Mouse (Mus musculus): ENCODE data around the gene Olig2. TPM values are rescaled to one million over a fixed set of nuclear protein-coding genes. Genes with fewer than 3 reads are reported as not detected.

Olig2 gene
- 1.4 and 3.2 TPM in 2 replicates for polyA plus RNA-seq (2015; fragmentation: Nextera tagmentation; extraction: Ambion mirVana)

GRCm38 (mm10) chr16:91225233-91226037 lies at the start of gene Olig2:
Olig2 (plus strand) TSS chr16:91225457.
- H3K4me2 ChIP-seq (replicated peaks), result peak within 1 kb of the TSS; percentile 43
- under 1% methylated on average over 53 of the region's 53 CpGs for WGBS
- H3K36me3 ChIP-seq, result no peaks in the 10 kb centered on the region
- H3K9me3 ChIP-seq (replicated peaks), result no peaks in the 10 kb centered on the region
- H3K9ac ChIP-seq, result no peak within 1 kb of the TSS
- peak within 1 kb of the TSS; percentile 32 for H3K4me3 ChIP-seq (replicated peaks)
- ATAC-seq (ENCODE audit: insufficient number of reproducible peaks, low FRiP score, low TSS enrichment, low read depth), result peak; percentile 75
- peaks cover 48% of the 10 kb centered on the region for H3K4me1 ChIP-seq
- peaks cover 99% of the 10 kb centered on the region for H3K27me3 ChIP-seq
- no peak within 1 kb of the TSS for H3K27ac ChIP-seq (replicated peaks)

DNA sequence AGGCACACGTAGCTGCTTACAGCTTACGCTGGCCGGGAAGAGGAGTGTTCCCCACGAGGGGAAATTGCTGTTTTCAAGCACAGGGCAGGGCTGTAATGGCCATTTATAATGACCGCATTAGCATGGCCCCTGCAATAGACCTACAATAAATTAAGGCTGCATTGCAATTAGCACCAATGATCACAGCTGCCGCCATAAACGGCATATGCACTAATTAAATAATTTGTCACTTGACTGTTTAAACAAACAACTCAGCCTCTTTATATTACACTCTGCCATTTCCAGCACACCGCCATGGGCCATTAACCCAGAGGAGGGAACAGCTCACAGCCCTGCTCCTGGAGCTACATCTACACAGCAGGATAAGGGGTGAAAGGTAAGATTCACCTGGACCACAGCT lies 49.4 kb upstream of the Olig2 start:
- H3K27me3 ChIP-seq, result peaks cover 26% of the 10 kb centered on the region
- ATAC-seq (ENCODE audit: insufficient number of reproducible peaks, low FRiP score, low TSS enrichment, low read depth), result no peak
- peaks cover 10% of the 10 kb centered on the region for H3K4me1 ChIP-seq
- no peak overlapping the region for H3K9ac ChIP-seq
- H3K27ac ChIP-seq (replicated peaks), result no peak overlapping the region
- H3K4me2 ChIP-seq (replicated peaks), result no peak overlapping the region
- no peak overlapping the region for H3K4me3 ChIP-seq (replicated peaks)
- no peaks in the 10 kb centered on the region for H3K9me3 ChIP-seq (replicated peaks)
- 68% methylated on average over 8 of the region's 8 CpGs for WGBS
- H3K36me3 ChIP-seq, result no peaks in the 10 kb centered on the region

DNA sequence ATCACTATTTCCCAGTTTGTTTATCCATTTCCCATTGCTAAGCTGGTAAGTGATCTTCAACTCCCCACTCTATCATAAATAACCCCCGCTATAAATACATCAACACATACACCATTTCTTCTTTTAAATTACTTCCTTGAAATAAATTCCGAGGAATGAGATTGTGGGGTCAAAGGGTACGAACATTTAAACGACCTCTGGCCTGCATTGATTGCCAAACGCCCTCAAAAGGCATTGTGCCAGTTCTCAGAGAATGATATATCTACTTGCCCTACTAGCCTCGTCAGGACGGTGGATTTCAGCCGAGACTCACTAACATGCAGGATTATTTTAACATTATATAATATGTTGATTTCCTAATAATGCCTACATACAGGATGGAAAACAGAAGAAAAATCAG lies 38.2 kb upstream of the Olig2 start:
- H3K27ac ChIP-seq (replicated peaks), result no peak overlapping the region
- WGBS, result 50% methylated on average over 8 of the region's 8 CpGs
- ATAC-seq (ENCODE audit: insufficient number of reproducible peaks, low FRiP score, low TSS enrichment, low read depth), result no peak
- H3K4me3 ChIP-seq (replicated peaks), result no peak overlapping the region
- no peak overlapping the region for H3K4me2 ChIP-seq (replicated peaks)
- H3K36me3 ChIP-seq, result no peaks in the 10 kb centered on the region
- H3K9ac ChIP-seq, result no peak overlapping the region
- H3K9me3 ChIP-seq (replicated peaks), result no peaks in the 10 kb centered on the region
- no peaks in the 10 kb centered on the region for H3K4me1 ChIP-seq
- peaks cover 2% of the 10 kb centered on the region; the same call in 1 of the 2 replicates for H3K27me3 ChIP-seq

- ATAC-seq (ENCODE audit: insufficient number of reproducible peaks, low FRiP score, low TSS enrichment, low read depth), result no peak
- Histone ChIP-seq H3K27me3 (peaks cover 2% of the 10 kb centered on the region; the same call in 1 of the 2 replicates), H3K4me2 (replicated peaks) (no peak overlapping the region), H3K4me1 (no peaks in the 10 kb centered on the region), H3K9ac (no peak overlapping the region), H3K36me3 (no peaks in the 10 kb centered on the region), H3K27ac (replicated peaks) (no peak overlapping the region), H3K4me3 (replicated peaks) (no peak overlapping the region), H3K9me3 (replicated peaks) (no peaks in the 10 kb centered on the region)
- WGBS, result 74% methylated on average over 10 of the region's 10 CpGs
Measured at GRCm38 (mm10) chr16:91187662-91188061, 37.6 kb upstream of the Olig2 start.

GRCm38 (mm10) chr16:91188304-91188703 lies 37.0 kb upstream of the Olig2 start:
- Histone ChIP-seq H3K27me3 (peaks cover 2% of the 10 kb centered on the region; the same call in 1 of the 2 replicates), H3K4me3 (replicated peaks) (no peak overlapping the region), H3K36me3 (no peaks in the 10 kb centered on the region), H3K9ac (no peak overlapping the region), H3K4me2 (replicated peaks) (no peak overlapping the region), H3K9me3 (replicated peaks) (no peaks in the 10 kb centered on the region), H3K27ac (replicated peaks) (no peak overlapping the region), H3K4me1 (no peaks in the 10 kb centered on the region)
- WGBS, result 63% methylated on average over 12 of the region's 12 CpGs
- no peak for ATAC-seq (ENCODE audit: insufficient number of reproducible peaks, low FRiP score, low TSS enrichment, low read depth)

DNA sequence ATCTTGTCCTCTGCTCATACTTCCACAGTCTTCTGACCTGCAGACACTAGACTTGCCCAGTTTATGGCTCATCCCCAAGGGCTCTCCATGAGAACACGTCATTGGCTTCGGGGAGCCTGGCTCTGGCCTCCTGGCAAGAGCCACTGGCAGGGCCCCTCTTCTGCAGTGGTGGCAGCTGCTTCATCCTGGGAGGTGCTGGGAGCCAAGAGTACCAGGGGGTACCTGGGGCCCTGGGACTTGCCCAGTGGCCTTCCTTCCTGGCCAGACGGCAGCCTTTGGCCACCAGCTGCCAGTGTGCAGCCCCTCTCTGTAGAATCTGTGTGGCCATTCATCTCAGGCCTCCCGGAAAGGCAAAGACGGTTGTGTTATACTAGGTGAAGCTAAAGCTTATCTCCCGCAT lies 34.0 kb upstream of the Olig2 start:
- Histone ChIP-seq H3K27me3 (peaks cover 8% of the 10 kb centered on the region; the same call in 1 of the 2 replicates), H3K36me3 (no peaks in the 10 kb centered on the region), H3K9me3 (replicated peaks) (no peaks in the 10 kb centered on the region), H3K4me2 (replicated peaks) (no peak overlapping the region), H3K4me3 (replicated peaks) (no peak overlapping the region), H3K9ac (no peak overlapping the region), H3K27ac (replicated peaks) (no peak overlapping the region), H3K4me1 (no peaks in the 10 kb centered on the region)
- no peak for ATAC-seq (ENCODE audit: insufficient number of reproducible peaks, low FRiP score, low TSS enrichment, low read depth)
- WGBS, result 83% methylated on average over 6 of the region's 6 CpGs

- Histone ChIP-seq H3K9me3 (replicated peaks) (no peaks in the 10 kb centered on the region), H3K4me3 (replicated peaks) (no peak overlapping the region), H3K4me2 (replicated peaks) (no peak overlapping the region), H3K36me3 (no peaks in the 10 kb centered on the region), H3K9ac (no peak overlapping the region), H3K27me3 (peaks cover 8% of the 10 kb centered on the region; the same call in 1 of the 2 replicates), H3K4me1 (no peaks in the 10 kb centered on the region), H3K27ac (replicated peaks) (no peak overlapping the region)
- WGBS, result 64% methylated on average over 9 of the region's 9 CpGs
- ATAC-seq (ENCODE audit: insufficient number of reproducible peaks, low FRiP score, low TSS enrichment, low read depth), result no peak
Measured at GRCm38 (mm10) chr16:91191663-91192237, 33.5 kb upstream of the Olig2 start.

- no peak overlapping the region for H3K4me3 ChIP-seq (replicated peaks)
- H3K9me3 ChIP-seq (replicated peaks), result no peaks in the 10 kb centered on the region
- H3K27me3 ChIP-seq, result peaks cover 8% of the 10 kb centered on the region; the same call in 1 of the 2 replicates
- no peaks in the 10 kb centered on the region for H3K4me1 ChIP-seq
- 35% methylated on average over 15 of the region's 15 CpGs for WGBS
- H3K36me3 ChIP-seq, result no peaks in the 10 kb centered on the region
- no peak for ATAC-seq (ENCODE audit: insufficient number of reproducible peaks, low FRiP score, low TSS enrichment, low read depth)
- H3K9ac ChIP-seq, result no peak overlapping the region
- no peak overlapping the region for H3K4me2 ChIP-seq (replicated peaks)
- H3K27ac ChIP-seq (replicated peaks), result no peak overlapping the region
Measured at GRCm38 (mm10) chr16:91192672-91193354, 32.4 kb upstream of the Olig2 start.

DNA sequence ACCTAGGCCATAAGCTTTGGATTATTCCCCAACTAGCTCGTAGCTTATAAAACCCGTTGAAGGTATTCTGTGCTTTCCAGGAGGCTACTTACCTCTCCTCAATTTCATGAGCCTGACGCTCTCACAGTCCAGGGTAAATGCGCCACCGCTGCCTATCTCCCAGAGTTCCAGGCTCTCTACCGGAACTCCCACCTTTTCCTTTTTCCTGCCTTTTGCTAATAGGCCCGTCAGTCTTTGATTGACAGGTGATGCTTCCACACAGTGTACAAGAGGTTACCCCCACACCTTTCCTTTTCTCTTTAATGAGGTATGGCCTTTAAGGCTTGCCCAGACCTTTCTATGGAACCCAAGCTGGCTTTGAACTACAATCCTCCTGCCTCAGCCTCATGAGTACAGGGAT lies 25.4 kb upstream of the Olig2 start:
- H3K27me3 ChIP-seq, result no peaks in the 10 kb centered on the region
- no peak overlapping the region for H3K4me2 ChIP-seq (replicated peaks)
- H3K36me3 ChIP-seq, result no peaks in the 10 kb centered on the region
- no peaks in the 10 kb centered on the region for H3K4me1 ChIP-seq
- H3K9me3 ChIP-seq (replicated peaks), result no peaks in the 10 kb centered on the region
- no peak overlapping the region for H3K27ac ChIP-seq (replicated peaks)
- no peak for ATAC-seq (ENCODE audit: insufficient number of reproducible peaks, low FRiP score, low TSS enrichment, low read depth)
- no peak overlapping the region for H3K4me3 ChIP-seq (replicated peaks)
- WGBS, result 92% methylated on average over 7 of the region's 7 CpGs
- no peak overlapping the region for H3K9ac ChIP-seq

DNA sequence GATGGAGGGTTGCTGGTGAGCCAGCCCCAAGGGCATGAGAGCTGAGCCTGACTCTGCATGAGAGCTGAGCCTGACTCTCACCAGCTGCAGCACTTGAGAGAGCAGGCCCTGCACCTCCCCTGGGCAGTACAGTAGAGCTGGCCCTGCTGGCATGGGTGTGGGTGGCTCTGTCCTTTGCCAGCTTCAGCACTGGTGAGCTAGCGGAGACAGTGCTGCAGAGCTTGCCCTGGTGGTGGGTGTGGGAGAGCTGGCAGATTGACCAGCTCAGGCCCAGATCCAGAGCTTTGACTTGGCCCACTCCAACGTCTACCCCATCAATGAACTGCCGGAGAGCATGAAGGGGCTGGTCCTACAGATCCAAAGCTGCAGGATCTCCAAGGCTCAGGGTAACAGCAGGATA lies 22.3 kb upstream of the Olig2 start:
- Histone ChIP-seq H3K36me3 (no peaks in the 10 kb centered on the region), H3K4me2 (replicated peaks) (no peak overlapping the region), H3K4me1 (no peaks in the 10 kb centered on the region), H3K27ac (replicated peaks) (no peak overlapping the region), H3K4me3 (replicated peaks) (no peak overlapping the region), H3K9ac (no peak overlapping the region), H3K9me3 (replicated peaks) (no peaks in the 10 kb centered on the region), H3K27me3 (peaks cover 4% of the 10 kb centered on the region; the same call in 1 of the 2 replicates)
- ATAC-seq (ENCODE audit: insufficient number of reproducible peaks, low FRiP score, low TSS enrichment, low read depth), result no peak
- 79% methylated on average over 3 of the region's 3 CpGs for WGBS

GRCm38 (mm10) chr16:91206371-91206770 lies 18.9 kb upstream of the Olig2 start:
- ATAC-seq (ENCODE audit: insufficient number of reproducible peaks, low FRiP score, low TSS enrichment, low read depth), result no peak
- WGBS, result 57% methylated on average over 1 of the region's 1 CpGs
- H3K27ac ChIP-seq (replicated peaks), result no peak overlapping the region
- no peaks in the 10 kb centered on the region for H3K4me1 ChIP-seq
- no peak overlapping the region for H3K4me3 ChIP-seq (replicated peaks)
- peaks cover 6% of the 10 kb centered on the region for H3K27me3 ChIP-seq
- no peak overlapping the region for H3K4me2 ChIP-seq (replicated peaks)
- no peaks in the 10 kb centered on the region for H3K36me3 ChIP-seq
- H3K9me3 ChIP-seq (replicated peaks), result no peaks in the 10 kb centered on the region
- no peak overlapping the region for H3K9ac ChIP-seq
